Mouse (Mus musculus) stomach, embryonic 16.5 days (tissue): Measurements from ENCODE around the gene Fmo1. TPM values are rescaled to one million over a fixed set of nuclear protein-coding genes. Genes with fewer than 3 reads are reported as not detected.

ENCODE experiments used
- ATAC-seq: fragments of 200-750 bp; cut with Nextera tagmentation; 2 replicates; pipeline ENCODE4 v1.8.0; 2017; ENCODE audit warnings: moderate number of reproducible peaks, moderate TSS enrichment; ENCODE audit not compliant: insufficient read depth, low FRiP score
- H3K27ac ChIP-seq: fragments of 300-500 bp; sonication (generic); 2 replicates; pipeline ENCODE4 v1.5.1; 2014; ENCODE audit warnings: low read length
- H3K27me3 ChIP-seq: fragments of 300-500 bp; sonication (generic); 2 replicates; pipeline ENCODE4 v1.6.1; 2014; ENCODE audit warnings: low read length, control low read depth, mixed read lengths; ENCODE audit not compliant: control insufficient read depth, insufficient read depth
- H3K36me3 ChIP-seq: fragments of 300-500 bp; sonication (generic); 2 replicates; pipeline ENCODE4 v1.6.1; 2014; ENCODE audit warnings: low read length; ENCODE audit not compliant: control insufficient read depth, insufficient read depth
- H3K4me1 ChIP-seq: fragments of 300-500 bp; sonication (generic); 2 replicates; pipeline ENCODE4 v1.6.1; 2014; ENCODE audit warnings: low read length, control low read depth, mixed read lengths; ENCODE audit not compliant: control insufficient read depth, insufficient read depth
- H3K4me2 ChIP-seq: fragments of 300-500 bp; sonication (generic); 2 replicates; pipeline ENCODE4 v1.6.1; 2014; ENCODE audit warnings: low read depth, low read length, mixed read lengths
- H3K4me3 ChIP-seq: fragments of 300-500 bp; sonication (generic); replicated peaks from 2 replicates; pipeline ENCODE4 v1.5.1; 2014; ENCODE audit warnings: mild to moderate bottlenecking, low read length
- H3K9ac ChIP-seq: fragments of 300-500 bp; sonication (generic); 2 replicates; pipeline ENCODE4 v1.6.1; 2014; ENCODE audit warnings: low read length
- H3K9me3 ChIP-seq: fragments of 300-500 bp; sonication (generic); replicated peaks from 2 replicates; pipeline ENCODE4 v1.6.1; 2016; ENCODE audit warnings: low read length, control low read depth; ENCODE audit not compliant: control insufficient read depth
- WGBS: fragments of 180-500 bp; shearing (Covaris S2); extraction: QIAGEN DNeasy Blood & Tissue Kit; methylation state at CpG from one replicate; pipeline ENCODE4 v1.1.7; 2014; 5-methylcytosine and 5-hydroxymethylcytosine counted together
- polyA plus RNA-seq: library from polyadenylated mRNA; unstranded; fragments of >200 nt; fragmentation: Nextera tagmentation; extraction: Ambion mirVana; gene quantifications from 2 replicates; pipeline ENCODE4 v1.2.1, GENCODE M21; 2015

Fmo1 gene
- polyA plus RNA-seq, 1 experiment from 2014 or later, result 29.0 TPM

DNA sequence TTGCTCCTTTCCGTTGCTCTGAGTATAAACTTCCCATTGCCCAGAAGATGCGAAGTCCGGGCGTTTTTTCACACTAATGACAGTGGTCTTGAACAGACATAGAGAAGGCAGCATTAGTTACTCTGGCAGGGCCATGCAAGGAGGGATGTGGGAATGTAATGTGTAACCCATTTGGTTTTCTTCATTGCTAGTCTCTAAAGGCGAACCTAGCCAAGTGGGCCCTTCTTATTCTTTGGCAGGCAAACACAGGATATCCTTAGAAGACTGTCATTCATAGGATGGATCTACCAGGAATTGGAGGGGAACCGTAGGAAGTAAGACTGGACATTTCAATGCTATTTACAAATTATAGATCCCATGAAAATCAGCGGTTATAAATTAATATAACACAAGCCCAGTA is 21.2 kb upstream of the Fmo1 start:
- no peaks in the 10 kb centered on the region for H3K9me3 ChIP-seq
- H3K27ac ChIP-seq, result no peak overlapping the region
- H3K36me3 ChIP-seq, result no peaks in the 10 kb centered on the region
- no peaks in the 10 kb centered on the region for H3K27me3 ChIP-seq
- no peak overlapping the region for H3K4me2 ChIP-seq
- H3K4me3 ChIP-seq, result no peak overlapping the region
- H3K4me1 ChIP-seq, result 0 out of 2 replicates have a peak, but pooled peaks cover 3% of the 10 kb centered on the region
- no peak for ATAC-seq
- H3K9ac ChIP-seq, result no peak overlapping the region
- WGBS, result 88% methylated on average over 7 of the region's 7 CpGs

DNA sequence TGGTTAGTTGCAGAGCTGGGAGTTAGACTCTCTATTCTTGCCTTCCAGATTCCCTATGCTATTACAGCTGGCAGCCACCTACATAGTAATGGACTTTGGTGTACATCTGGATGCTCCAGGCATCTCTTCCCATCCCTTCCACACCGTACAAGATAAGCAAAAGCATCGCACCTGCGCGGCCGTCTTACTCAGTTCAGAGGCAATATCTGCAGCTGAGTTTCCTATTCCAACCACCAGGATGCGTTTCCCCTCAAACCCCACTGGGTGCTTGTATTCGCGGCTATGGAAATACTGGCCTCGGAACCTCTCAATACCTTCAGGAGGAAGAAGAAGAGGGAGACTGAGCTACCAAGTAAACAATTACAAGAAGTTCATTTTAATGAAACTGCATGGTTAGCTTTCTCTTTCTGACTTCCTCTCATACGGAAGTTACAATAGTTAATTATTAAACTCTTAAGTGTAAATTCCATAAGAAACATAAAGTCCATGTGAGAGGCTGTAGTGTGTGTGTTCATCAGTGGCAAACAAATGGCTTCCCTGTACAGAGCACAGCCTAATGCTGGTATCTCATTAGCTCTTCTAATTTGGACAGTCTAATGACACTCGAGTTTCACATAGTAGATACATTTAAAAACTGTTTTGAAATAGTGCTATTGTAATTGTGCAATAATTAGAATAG is 19.9 kb upstream of the Fmo1 start:
- no peaks in the 10 kb centered on the region for H3K9me3 ChIP-seq
- H3K27me3 ChIP-seq, result no peaks in the 10 kb centered on the region
- no peaks in the 10 kb centered on the region for H3K36me3 ChIP-seq
- H3K4me3 ChIP-seq, result no peak overlapping the region
- WGBS, result 78% methylated on average over 11 of the region's 11 CpGs
- H3K9ac ChIP-seq, result no peak overlapping the region
- no peaks in the 10 kb centered on the region for H3K4me1 ChIP-seq
- no peak overlapping the region for H3K27ac ChIP-seq
- ATAC-seq, result no peak; the same call in 1 of the 2 replicates
- H3K4me2 ChIP-seq, result no peak overlapping the region

- ATAC-seq, result no peak
- 64% methylated on average over 4 of the region's 4 CpGs for WGBS
Observed at GRCm38 (mm10) chr1:162882681-162883080, 16.3 kb upstream of the Fmo1 start.

GRCm38 (mm10) chr1:162879595-162880369 is 13.4 kb upstream of the Fmo1 start:
- no peak overlapping the region for H3K9ac ChIP-seq
- no peaks in the 10 kb centered on the region for H3K4me1 ChIP-seq
- no peaks in the 10 kb centered on the region for H3K36me3 ChIP-seq
- WGBS, result 57% methylated on average over 11 of the region's 11 CpGs
- no peaks in the 10 kb centered on the region for H3K27me3 ChIP-seq
- H3K4me2 ChIP-seq, result no peak overlapping the region
- ATAC-seq, result no peak
- H3K9me3 ChIP-seq, result no peaks in the 10 kb centered on the region
- H3K4me3 ChIP-seq, result no peak overlapping the region
- H3K27ac ChIP-seq, result no peak overlapping the region

More at GRCm38 (mm10) chr1:162882681-162883080, 16.3 kb upstream of the Fmo1 start:
- no peak overlapping the region for H3K27ac ChIP-seq
- H3K27me3 ChIP-seq, result no peaks in the 10 kb centered on the region
- H3K9ac ChIP-seq, result no peak overlapping the region
- H3K4me3 ChIP-seq, result no peak overlapping the region
- no peaks in the 10 kb centered on the region for H3K9me3 ChIP-seq
- no peak overlapping the region for H3K4me2 ChIP-seq
- no peaks in the 10 kb centered on the region for H3K36me3 ChIP-seq
- H3K4me1 ChIP-seq, result no peaks in the 10 kb centered on the region

GRCm38 (mm10) chr1:162875091-162875490 is 8.7 kb upstream of the Fmo1 start:
- 30% methylated on average over 3 of the region's 3 CpGs for WGBS
- ATAC-seq, result no peak
- no peak overlapping the region for H3K4me2 ChIP-seq

DNA sequence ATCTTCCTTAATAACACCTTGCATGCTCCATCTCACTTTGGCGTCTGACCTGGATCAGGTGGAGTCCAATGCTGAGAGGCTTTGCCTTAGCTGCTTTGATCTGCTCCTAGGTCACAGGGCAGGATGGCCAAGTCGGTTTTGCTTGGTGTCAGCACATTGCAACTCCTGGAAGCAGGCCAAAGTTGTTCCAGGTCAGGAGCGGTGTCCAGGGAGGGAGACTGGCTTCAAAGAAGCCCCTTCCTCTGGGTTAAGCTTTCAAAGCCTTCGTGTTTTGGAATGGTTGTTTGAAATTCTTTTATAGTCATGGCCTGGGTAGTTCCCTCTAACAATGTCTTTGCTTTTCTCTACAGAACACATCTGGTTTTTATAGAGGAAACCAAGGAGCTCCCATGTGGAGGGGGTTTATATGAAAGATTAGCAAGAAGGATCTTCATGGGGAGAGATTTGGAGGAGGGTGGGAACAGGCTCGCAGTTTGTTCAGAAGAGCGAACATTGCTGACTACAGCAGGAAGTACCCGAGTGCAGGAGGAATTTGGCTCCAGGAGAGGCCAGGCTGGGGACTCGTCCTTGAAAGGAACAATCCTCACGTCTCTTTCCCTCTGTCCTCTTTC is 5.4 kb upstream of the Fmo1 start:
- ATAC-seq, result peak; percentile 53; the same call in 1 of the 2 replicates
- WGBS, result 35% methylated on average over 9 of the region's 9 CpGs

More at GRCm38 (mm10) chr1:162875091-162875490, 8.7 kb upstream of the Fmo1 start:
- Histone ChIP-seq H3K4me1 (peaks cover 5% of the 10 kb centered on the region; the same call in 1 of the 2 replicates), H3K27ac (no peak overlapping the region), H3K9me3 (no peaks in the 10 kb centered on the region), H3K36me3 (no peaks in the 10 kb centered on the region), H3K4me3 (no peak overlapping the region), H3K27me3 (no peaks in the 10 kb centered on the region), H3K9ac (no peak overlapping the region)

GRCm38 (mm10) chr1:162870978-162871377 is 4.6 kb upstream of the Fmo1 start:
- Histone ChIP-seq H3K36me3 (no peaks in the 10 kb centered on the region), H3K4me3 (no peak overlapping the region), H3K27ac (0 out of 2 replicates have a peak overlapping the region, but pooled peaks have one; percentile 34), H3K9ac (no peak overlapping the region), H3K9me3 (no peaks in the 10 kb centered on the region), H3K27me3 (no peaks in the 10 kb centered on the region), H3K4me2 (no peak overlapping the region), H3K4me1 (peaks cover 5% of the 10 kb centered on the region; the same call in 1 of the 2 replicates)
- no peak for ATAC-seq
- 81% methylated on average over 7 of the region's 7 CpGs for WGBS

More for the DNA sequence above, 5.4 kb upstream of the Fmo1 start:
- H3K9me3 ChIP-seq, result no peaks in the 10 kb centered on the region
- H3K36me3 ChIP-seq, result no peaks in the 10 kb centered on the region
- H3K27me3 ChIP-seq, result no peaks in the 10 kb centered on the region
- no peak overlapping the region for H3K9ac ChIP-seq
- peak overlapping the region; percentile 34; the same call in 1 of the 2 replicates for H3K27ac ChIP-seq
- peaks cover 5% of the 10 kb centered on the region; the same call in 1 of the 2 replicates for H3K4me1 ChIP-seq
- no peak overlapping the region for H3K4me2 ChIP-seq
- H3K4me3 ChIP-seq, result no peak overlapping the region

- Histone ChIP-seq H3K4me2 (no peak overlapping the region), H3K27ac (no peak overlapping the region), H3K9ac (no peak overlapping the region), H3K36me3 (no peaks in the 10 kb centered on the region), H3K9me3 (no peaks in the 10 kb centered on the region), H3K4me3 (no peak overlapping the region), H3K27me3 (no peaks in the 10 kb centered on the region), H3K4me1 (peaks cover 5% of the 10 kb centered on the region; the same call in 1 of the 2 replicates)
- WGBS, result 72% methylated on average over 4 of the region's 4 CpGs
- no peak for ATAC-seq
Observed at GRCm38 (mm10) chr1:162867396-162867795, 986 bp upstream of the Fmo1 start.

- ATAC-seq, result no peak
- WGBS, result 66% methylated on average over 3 of the region's 3 CpGs
- Histone ChIP-seq H3K4me1 (no peaks in the 10 kb centered on the region), H3K36me3 (no peaks in the 10 kb centered on the region), H3K27ac (no peak overlapping the region), H3K27me3 (no peaks in the 10 kb centered on the region), H3K9me3 (no peaks in the 10 kb centered on the region), H3K9ac (no peak overlapping the region), H3K4me3 (no peak overlapping the region), H3K4me2 (no peak overlapping the region)
Observed at GRCm38 (mm10) chr1:162865493-162865830, 948 bp downstream of the Fmo1 start.
